Mouse (Mus musculus) ES-Bruce4 (cell line): ENCODE results near the gene Prpf40b. TPM values are rescaled to one million over a fixed set of nuclear protein-coding genes. Genes with fewer than 3 reads are reported as not detected.
"Not testable (repeated sequence)": the region's sequence is repeated elsewhere in the genome, so short reads cannot be mapped to it uniquely, and the experiment has no call there.

Experiments used
- H3K27ac ChIP-seq: 2 replicates; pipeline ENCODE4 v1.5.1; 2012; ENCODE audit warnings: low read length, inconsistent platforms; ENCODE audit not compliant: insufficient read depth
- H3K27me3 ChIP-seq: 2 replicates; pipeline ENCODE4 v1.6.1; 2012; ENCODE audit warnings: mild to moderate bottlenecking, low read length, inconsistent platforms; ENCODE audit not compliant: control insufficient read depth, poor library complexity, insufficient read depth, severe bottlenecking
- H3K36me3 ChIP-seq: 2 replicates; pipeline ENCODE4 v1.6.1; 2012; ENCODE audit warnings: inconsistent platforms, mild to moderate bottlenecking, low read length, moderate library complexity; ENCODE audit not compliant: control insufficient read depth, poor library complexity, insufficient read depth, severe bottlenecking
- H3K4me1 ChIP-seq: one replicate; pipeline ENCODE4 v1.8.1; 2011; ENCODE audit warnings: low read length; ENCODE audit not compliant: control insufficient read depth, insufficient read depth
- H3K4me3 ChIP-seq: 2 replicates; pipeline ENCODE4 v1.5.1; 2011; ENCODE audit warnings: low read depth, mild to moderate bottlenecking, low read length
- H3K9ac ChIP-seq: 2 replicates; pipeline ENCODE4 v1.6.1; 2012; ENCODE audit warnings: low read depth, mild to moderate bottlenecking, inconsistent platforms; ENCODE audit not compliant: poor library complexity, severe bottlenecking
- H3K9me3 ChIP-seq: replicated peaks from 2 replicates; pipeline ENCODE4 v1.6.1; 2012; ENCODE audit warnings: mild to moderate bottlenecking, low read length, inconsistent platforms; ENCODE audit not compliant: control insufficient read depth, poor library complexity, insufficient read depth, severe bottlenecking
- CTCF ChIP-seq: IDR thresholded peaks from one replicate; pipeline ENCODE4 v1.8.1; 2011; ENCODE audit warnings: low read depth, low read length
- EP300 ChIP-seq: IDR thresholded peaks from 2 replicates; pipeline ENCODE4 v1.6.1; 2011; ENCODE audit warnings: low read depth, low read length; ENCODE audit not compliant: insufficient read depth
- POLR2A ChIP-seq: IDR thresholded peaks from one replicate; pipeline ENCODE4 v1.8.1; 2011; ENCODE audit warnings: low read length; ENCODE audit not compliant: insufficient read depth
- polyA plus RNA-seq: library from polyadenylated mRNA; stranded (reverse); fragments of >200 nt; gene quantifications from 2 replicates; pipeline ENCODE4 v1.2.4, GENCODE M21; 2011; ENCODE audit warnings: low read depth; ENCODE audit not compliant: missing spikeins, insufficient read depth, insufficient read length

The Prpf40b gene
- polyA plus RNA-seq, 1 experiment = 42.8 TPM

- Histone ChIP-seq H3K9me3 (no peaks in the 10 kb centered on the region), H3K4me3 (peak overlapping the region; percentile 87), H3K36me3 (peaks cover 8% of the 10 kb centered on the region), H3K27ac (peak overlapping the region; percentile 96), H3K4me1 (peaks cover 4% of the 10 kb centered on the region), H3K9ac (peak overlapping the region; percentile 68), H3K27me3 (no peaks in the 10 kb centered on the region)
- TF ChIP-seq CTCF = no peak
- no peak for TF ChIP-seq EP300
- TF ChIP-seq POLR2A = no peak
Observed at GRCm38 (mm10) chr15:99252381-99253174, 42.3 kb upstream of the Prpf40b start.

- not testable (repeated sequence) for H3K27me3 ChIP-seq, H3K36me3 ChIP-seq, H3K4me1 ChIP-seq, H3K4me3 ChIP-seq, H3K9me3 ChIP-seq
- peak overlapping the region; percentile 32; the same call in 1 of the 2 replicates for H3K27ac ChIP-seq
- H3K9ac ChIP-seq = peak overlapping the region; percentile 68; the same call in 1 of the 2 replicates
Observed at GRCm38 (mm10) chr15:99253175-99253479, 41.8 kb upstream of the Prpf40b start.

GRCm38 (mm10) chr15:99253772-99254171 lies 41.1 kb upstream of the Prpf40b start:
- Histone ChIP-seq H3K9ac (no peak overlapping the region), H3K9me3 (no peaks in the 10 kb centered on the region), H3K4me3 (no peak overlapping the region), H3K36me3 (no peaks in the 10 kb centered on the region), H3K4me1 (peaks cover 4% of the 10 kb centered on the region), H3K27ac (peak overlapping the region; percentile 32), H3K27me3 (no peaks in the 10 kb centered on the region)
- TF ChIP-seq POLR2A (no peak), CTCF (no peak), EP300 (no peak)

GRCm38 (mm10) chr15:99254477-99255005 lies 40.3 kb upstream of the Prpf40b start:
- no peak overlapping the region for H3K9ac ChIP-seq
- TF ChIP-seq CTCF (no peak), EP300 (no peak), POLR2A (no peak)
- no peaks in the 10 kb centered on the region for H3K27me3 ChIP-seq
- no peaks in the 10 kb centered on the region for H3K36me3 ChIP-seq
- no peaks in the 10 kb centered on the region for H3K9me3 ChIP-seq
- peaks cover 4% of the 10 kb centered on the region for H3K4me1 ChIP-seq
- peak overlapping the region; percentile 32 for H3K27ac ChIP-seq
- H3K4me3 ChIP-seq = no peak overlapping the region

GRCm38 (mm10) chr15:99255241-99255749 lies 39.6 kb upstream of the Prpf40b start:
- no peak overlapping the region for H3K4me3 ChIP-seq
- no peak overlapping the region for H3K27ac ChIP-seq
- H3K27me3 ChIP-seq = no peaks in the 10 kb centered on the region
- H3K9me3 ChIP-seq = no peaks in the 10 kb centered on the region
- H3K9ac ChIP-seq = no peak overlapping the region
- peaks cover 2% of the 10 kb centered on the region for H3K4me1 ChIP-seq
- TF ChIP-seq CTCF (no peak), POLR2A (no peak), EP300 (no peak)
- no peaks in the 10 kb centered on the region for H3K36me3 ChIP-seq

- Histone ChIP-seq H3K27ac (peak overlapping the region; percentile 48; the same call in 1 of the 2 replicates), H3K9me3 (no peaks in the 10 kb centered on the region), H3K9ac (no peak overlapping the region), H3K27me3 (no peaks in the 10 kb centered on the region), H3K4me3 (no peak overlapping the region), H3K4me1 (no peaks in the 10 kb centered on the region), H3K36me3 (no peaks in the 10 kb centered on the region)
- no peak for TF ChIP-seq CTCF
- no peak for TF ChIP-seq POLR2A
- no peak for TF ChIP-seq EP300
Observed at GRCm38 (mm10) chr15:99259167-99259729, 35.6 kb upstream of the Prpf40b start.
